Mouse (Mus musculus): ENCODE measurements around the gene Usp30.

DNA sequence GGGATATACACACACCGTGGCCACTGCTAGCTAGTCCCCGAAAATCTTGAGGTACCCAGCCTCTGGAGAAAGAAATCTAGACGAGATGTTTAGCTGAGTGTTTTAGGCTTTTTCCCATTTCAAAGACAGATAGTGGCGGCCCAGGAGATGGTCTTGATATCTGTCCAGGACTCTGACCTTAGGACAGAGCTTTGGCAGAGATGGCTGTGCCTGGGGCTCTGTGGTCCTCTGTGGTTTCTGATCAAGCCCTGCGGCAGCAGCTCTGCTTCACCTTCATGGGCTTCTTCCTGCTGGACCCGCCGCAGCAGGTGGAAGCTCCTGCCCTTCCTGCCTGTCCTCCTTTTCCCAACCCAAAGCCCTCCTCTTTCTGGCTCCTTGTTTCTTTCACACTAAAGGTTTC is 105.1 kb downstream of the Usp30 start:
- TF ChIP-seq CTCF (IDR thresholded peaks at IDR 0.05; ENCODE audit: extremely low read depth, insufficient read length, insufficient replicate concordance, low read depth, low read length) = no peak
- no peak for TF ChIP-seq POLR2A (IDR thresholded peaks at IDR 0.05; ENCODE audit: low read depth, low read length)
